Mouse (Mus musculus) cerebellum, adult 2 months (tissue): ENCODE results near the gene Pik3r3. TPM values are rescaled to one million over a fixed set of nuclear protein-coding genes. Genes with fewer than 3 reads are reported as not detected.

Experiments
- DNase-seq, 2 experiments: peaks; one replicate each; pipeline ENCODE4 v3.0.0; 2021
- H3K27ac ChIP-seq: fragments of 200-500 bp; 2 replicates; pipeline ENCODE4 v1.5.1; 2012; ENCODE audit warnings: low read length, control low read depth, inconsistent platforms; ENCODE audit not compliant: insufficient read depth
- H3K27me3 ChIP-seq: fragments of 200-500 bp; 2 replicates; pipeline ENCODE4 v1.6.1; 2012; ENCODE audit warnings: inconsistent platforms, mild to moderate bottlenecking, low read length, moderate library complexity; ENCODE audit not compliant: control insufficient read depth, insufficient read depth
- H3K4me1 ChIP-seq: fragments of 200-500 bp; 2 replicates; pipeline ENCODE4 v1.6.1; 2011; ENCODE audit warnings: low read length; ENCODE audit not compliant: control insufficient read depth, insufficient read depth
- H3K4me3 ChIP-seq: fragments of 200-500 bp; replicated peaks from 2 replicates; pipeline ENCODE3; 2011; ENCODE audit warnings: mild to moderate bottlenecking, low read depth, low read length, control low read depth; ENCODE audit not compliant: insufficient read depth
- CTCF ChIP-seq: fragments of 200-500 bp; IDR thresholded peaks from 2 replicates; pipeline ENCODE4 v1.5.1; 2011; ENCODE audit warnings: low read depth, mild to moderate bottlenecking, control low read depth, low read length, moderate library complexity, borderline replicate concordance; ENCODE audit not compliant: insufficient read depth
- POLR2A ChIP-seq: fragments of 200-500 bp; IDR thresholded peaks from 2 replicates; pipeline ENCODE4 v1.6.1; 2011; ENCODE audit warnings: low read length, control low read depth, borderline replicate concordance; ENCODE audit not compliant: insufficient read depth
- WGBS: fragments of 180-500 bp; shearing (Covaris S2); methylation state at CpG from one replicate; pipeline ENCODE4 v1.1.7; 2018; 5-methylcytosine and 5-hydroxymethylcytosine counted together
- polyA plus RNA-seq: library from polyadenylated mRNA; depleted of rRNA; stranded (reverse); fragments of >200 nt; gene quantifications from 2 replicates; pipeline ENCODE4 v1.2.3, GENCODE M21; 2012; rRNA removed

Gene Pik3r3
- polyA plus RNA-seq = 90.6 and 105 TPM in 2 replicates

DNA sequence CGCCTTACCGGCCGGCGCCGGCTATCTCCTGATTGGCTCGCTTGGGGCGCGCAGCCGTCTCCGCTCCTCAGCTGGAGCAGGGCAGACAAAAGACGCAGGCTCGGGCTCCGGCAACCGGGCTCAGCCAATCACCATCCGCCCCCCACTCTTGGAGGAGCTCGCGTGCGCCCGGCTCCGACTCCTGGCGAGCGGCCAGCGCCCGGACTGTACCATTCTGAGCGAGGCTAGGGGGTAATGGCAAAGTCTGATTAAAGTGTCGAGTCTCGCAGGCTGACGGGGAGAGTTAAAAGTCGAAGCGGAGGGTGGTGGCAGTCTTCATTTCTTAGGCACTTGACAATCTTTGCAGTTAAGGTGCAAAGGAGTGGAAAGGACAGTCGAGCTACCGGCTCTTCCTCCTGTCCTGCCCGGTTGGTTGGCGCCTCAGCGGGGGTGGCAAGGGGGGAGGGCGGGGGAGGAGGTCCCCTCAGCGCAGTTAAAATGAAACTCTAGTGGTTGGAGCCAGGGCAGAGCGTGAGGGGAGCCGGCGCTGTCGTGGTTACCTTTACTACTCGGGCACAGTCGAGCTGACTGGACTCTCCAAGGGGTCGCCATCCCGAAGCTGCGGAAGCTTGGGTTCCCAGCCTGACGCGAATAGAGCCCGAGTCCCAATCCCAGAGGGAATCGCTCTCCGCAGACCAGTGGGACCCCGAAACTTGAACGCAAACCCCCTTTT is at the start of gene Pik3r3:
Pik3r3 (plus strand) TSS at position 479 of the 712 bp plus-strand sequence.
- peak; percentile 99 for TF ChIP-seq POLR2A
- TF ChIP-seq CTCF = no peak
- WGBS = under 1% methylated on average over 53 of the region's 53 CpGs
- peak; percentile 98 to 100 for DNase-seq
- Histone ChIP-seq H3K4me3 (peak within 1 kb of the TSS; percentile 94), H3K27ac (peak within 1 kb of the TSS; percentile 99), H3K4me1 (peaks cover 6% of the 10 kb centered on the region; the same call in 1 of the 2 replicates), H3K27me3 (no peaks in the 10 kb centered on the region)

DNA sequence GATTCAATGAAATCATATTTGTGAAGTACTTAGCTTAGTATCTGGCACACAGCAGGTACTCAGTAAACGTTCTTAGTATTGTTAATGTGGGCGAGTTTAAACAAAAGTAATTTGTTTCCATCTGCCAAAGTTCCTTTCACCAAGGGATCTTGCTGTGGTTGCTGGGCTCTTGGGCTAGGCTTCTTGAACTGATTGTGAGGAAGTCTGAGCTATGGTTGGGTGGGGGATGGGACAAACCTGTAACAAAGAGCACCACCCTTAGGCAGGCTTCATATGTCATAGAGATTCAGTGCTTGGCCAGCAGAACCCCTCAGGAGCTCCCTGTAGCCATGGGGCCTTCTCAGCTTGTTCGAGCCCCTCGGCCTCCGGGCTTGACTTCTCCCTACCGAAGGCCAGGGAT is 48.3 kb upstream of the Pik3r3 start, which contains the start of the genes 1700042G07Rik and Gm49337:
1700042G07Rik (plus strand) TSS at position 301 of the 400 bp plus-strand sequence.
Gm49337 (plus strand) TSS at position 313 of the 400 bp plus-strand sequence.
- Histone ChIP-seq H3K4me1 (peaks cover 27% of the 10 kb centered on the region), H3K4me3 (peak within 1 kb of the TSS; percentile 82), H3K27ac (peak within 1 kb of the TSS; percentile 99), H3K27me3 (no peaks in the 10 kb centered on the region)
- 81% methylated on average over 6 of the region's 6 CpGs for WGBS
- TF ChIP-seq POLR2A = no peak
- no peak for TF ChIP-seq CTCF
- no peak for DNase-seq

GRCm38 (mm10) chr4:116173752-116174151 is 47.7 kb upstream of the Pik3r3 start:
- H3K27ac ChIP-seq = peak overlapping the region; percentile 99
- peak; percentile 34 to 44 for DNase-seq
- H3K4me1 ChIP-seq = peaks cover 27% of the 10 kb centered on the region
- H3K27me3 ChIP-seq = no peaks in the 10 kb centered on the region
- no peak for TF ChIP-seq CTCF
- TF ChIP-seq POLR2A = no peak
- H3K4me3 ChIP-seq = no peak overlapping the region
- 15% methylated on average over 4 of the region's 4 CpGs for WGBS

DNA sequence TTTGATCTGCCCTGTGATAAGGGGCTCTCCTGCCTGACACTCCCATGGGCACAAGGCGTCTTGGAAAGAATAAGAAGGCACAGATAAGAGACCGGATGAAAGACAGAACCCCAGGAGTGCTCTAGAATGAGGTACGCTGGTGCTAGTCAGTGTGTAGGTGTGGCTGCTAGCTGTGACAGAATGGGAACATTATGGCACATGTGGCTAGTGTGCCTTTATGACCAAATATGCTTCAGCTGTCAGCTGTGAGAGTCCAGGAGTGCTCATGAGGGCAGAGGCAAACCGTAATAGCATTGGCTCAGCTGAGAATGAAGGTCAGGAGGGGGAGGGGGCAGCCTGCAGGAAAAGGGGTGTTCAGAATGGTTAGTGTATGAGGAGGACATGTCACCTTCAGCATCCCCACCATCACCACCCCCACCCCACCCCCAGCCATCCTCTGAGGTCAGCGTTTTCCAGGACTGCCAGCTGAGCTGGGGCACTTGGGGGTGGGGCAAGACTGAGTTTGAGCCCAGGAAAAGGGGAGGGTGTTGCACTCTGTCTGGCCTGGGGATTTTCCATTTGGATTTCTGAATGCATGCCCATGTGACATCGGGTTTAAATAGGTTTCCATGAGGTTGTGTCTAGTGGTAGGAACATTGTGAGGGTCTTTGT is 46.8 kb upstream of the Pik3r3 start:
- TF ChIP-seq CTCF (no peak), POLR2A (no peak)
- peak; percentile 86 to 92 for DNase-seq
- Histone ChIP-seq H3K4me1 (peaks cover 27% of the 10 kb centered on the region), H3K27me3 (no peaks in the 10 kb centered on the region), H3K4me3 (peak overlapping the region; percentile 82), H3K27ac (peak overlapping the region; percentile 99)
- WGBS = 5% methylated on average over 6 of the region's 6 CpGs

- Histone ChIP-seq H3K27me3 (no peaks in the 10 kb centered on the region), H3K27ac (peak overlapping the region; percentile 99), H3K4me3 (peak overlapping the region; percentile 82), H3K4me1 (peaks cover 27% of the 10 kb centered on the region)
- no peak for TF ChIP-seq POLR2A
- no peak for TF ChIP-seq CTCF
- no peak for DNase-seq
Measured at GRCm38 (mm10) chr4:116175136-116175535, 46.3 kb upstream of the Pik3r3 start.

DNA sequence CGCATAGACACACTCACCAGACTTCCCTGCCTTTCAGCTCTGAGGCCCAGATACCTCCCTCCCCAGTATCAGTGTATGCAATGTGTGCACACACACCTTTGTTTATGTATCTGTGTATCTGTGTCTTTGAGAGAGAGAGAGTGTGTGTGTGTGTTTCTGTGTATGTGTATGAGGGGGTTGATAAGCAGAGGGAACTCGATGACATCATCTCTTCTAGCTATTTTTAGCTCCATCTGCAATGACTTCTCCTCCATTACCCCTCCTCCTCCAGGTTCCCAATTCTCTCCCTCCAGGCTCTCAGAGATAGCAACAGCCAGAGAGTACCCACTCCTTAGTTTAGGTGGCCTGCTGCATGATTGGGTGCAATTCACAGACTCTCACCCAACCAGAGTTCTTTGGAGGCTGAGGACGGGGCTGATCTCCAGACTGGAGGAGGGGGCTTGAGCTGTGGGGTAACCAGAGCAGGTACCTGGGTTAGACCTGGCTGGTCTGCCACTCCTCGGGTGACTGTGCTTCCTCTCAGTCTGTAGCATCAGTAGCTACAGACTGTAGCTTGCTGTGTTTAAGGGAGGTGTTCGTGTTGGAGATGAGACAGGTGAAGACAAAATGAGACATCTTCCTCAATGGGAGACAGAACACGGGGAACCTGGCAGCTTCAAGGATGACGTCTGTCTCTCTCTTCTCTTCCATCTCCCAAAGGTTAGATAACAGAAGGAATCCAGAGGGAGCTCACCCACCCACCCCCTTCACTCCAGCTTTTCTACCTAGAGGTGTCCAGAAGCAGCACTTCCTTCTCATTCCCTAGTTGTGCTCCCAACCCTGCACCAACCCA is 45.5 kb upstream of the Pik3r3 start:
- peak; percentile 88 to 91 for DNase-seq
- H3K4me1 ChIP-seq = peaks cover 27% of the 10 kb centered on the region

GRCm38 (mm10) chr4:116176543-116176988 is 44.9 kb upstream of the Pik3r3 start:
- Histone ChIP-seq H3K4me3 (peak overlapping the region; percentile 82), H3K27me3 (no peaks in the 10 kb centered on the region), H3K4me1 (peaks cover 27% of the 10 kb centered on the region), H3K27ac (peak overlapping the region; percentile 99)
- 0 out of 2 replicates have a peak, but pooled peaks have one; percentile 10 for TF ChIP-seq POLR2A
- no peak for TF ChIP-seq CTCF
- peak; percentile 98 to 99 for DNase-seq
- WGBS = 8% methylated on average over 10 of the region's 10 CpGs

More for the DNA sequence above, 45.5 kb upstream of the Pik3r3 start:
- TF ChIP-seq CTCF (no peak), POLR2A (peak; percentile 63; the same call in 1 of the 2 replicates)
- Histone ChIP-seq H3K27me3 (no peaks in the 10 kb centered on the region), H3K4me3 (peak overlapping the region; percentile 82), H3K27ac (peak overlapping the region; percentile 99)
- WGBS = 12% methylated on average over 7 of the region's 7 CpGs
